ENCODE assay signal across 22 mouse cellular contexts in genomic region chr1:168764368-168764895, GRCm38 (mm10).
"Had no signal": no experiment of that assay in that cellular context is flagged by ENCODE, and none has a peak within 500 bp of the region (broad histone marks: within the 10 kb centered on the region; RNA-seq: fewer than 3 reads in every experiment).

No protein-coding gene starts in this region.

- H3K27me3 ChIP-seq: kidney, embryonic 15.5 days; liver, embryonic 12.5 days; liver, embryonic 15.5 days; neural tube, embryonic 12.5 days; neural tube, embryonic 15.5 days had no signal

- DNase-seq: kidney, adult 8-10 months; kidney, postnatal 10 days; kidney, postnatal 36 days; left cerebral cortex, postnatal 4 days; liver; lung, adult 2 months; lung, postnatal 14 days; lung, postnatal 4 days; midbrain, embryonic 14.5 days; right cerebral cortex, adult 18-20 months; right cerebral cortex, postnatal 14 days; right cerebral cortex, postnatal 4 days; thymus, adult 2 months; thymus, postnatal 14 days; thymus, postnatal 4 days had no signal

- ATAC-seq: liver, embryonic 12.5 days had no signal

- H3K9me3 ChIP-seq: kidney, embryonic 15.5 days; liver, embryonic 12.5 days; liver, embryonic 15.5 days; neural tube, embryonic 12.5 days; neural tube, embryonic 15.5 days had no signal

- H3K4me2 ChIP-seq: kidney, embryonic 15.5 days; liver, embryonic 12.5 days; liver, embryonic 15.5 days; midbrain, embryonic 11.5 days; neural tube, embryonic 12.5 days; neural tube, embryonic 15.5 days had no signal

- H3K27ac ChIP-seq: kidney, embryonic 15.5 days; liver, embryonic 12.5 days; liver, embryonic 15.5 days; neural tube, embryonic 12.5 days; neural tube, embryonic 15.5 days; stomach, postnatal 0 days had no signal

- H3K4me3 ChIP-seq: kidney, embryonic 15.5 days; liver, embryonic 12.5 days; liver, embryonic 15.5 days; neural tube, embryonic 12.5 days; neural tube, embryonic 15.5 days had no signal

- H3K4me1 ChIP-seq: kidney, embryonic 15.5 days; liver, embryonic 12.5 days; liver, embryonic 15.5 days; neural tube, embryonic 15.5 days had no signal

- H3K9ac ChIP-seq: kidney, embryonic 15.5 days; liver, embryonic 12.5 days; liver, embryonic 15.5 days; neural tube, embryonic 12.5 days; neural tube, embryonic 15.5 days had no signal

- H3K36me3 ChIP-seq: kidney, embryonic 15.5 days; liver, embryonic 12.5 days; liver, embryonic 15.5 days; neural tube, embryonic 12.5 days; neural tube, embryonic 15.5 days had no signal
